In the genomic region with DNA sequence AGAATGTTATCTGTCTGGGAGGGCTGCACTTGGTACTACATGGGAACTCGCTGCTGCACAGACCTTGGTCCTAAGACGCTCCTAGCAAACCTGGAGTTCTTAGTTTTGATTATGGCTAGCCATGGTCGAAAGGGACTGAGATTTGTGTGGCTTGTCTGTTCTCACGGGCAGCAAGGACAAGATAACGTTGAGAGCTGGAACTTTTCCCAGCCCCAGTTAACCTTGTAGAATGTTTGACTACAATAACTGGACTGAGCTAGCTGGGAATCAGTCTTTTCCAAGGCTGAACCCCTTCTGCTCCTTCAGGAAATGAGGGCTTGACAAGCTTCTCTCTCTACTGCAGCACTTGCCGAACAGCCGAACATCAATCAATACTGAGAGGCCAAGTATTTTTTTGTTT, we compare ENCODE assay signal across 42 mouse cellular contexts. TPM values are rescaled to one million over a fixed set of nuclear protein-coding genes. Genes with fewer than 3 reads are reported as not detected.
DNase-seq lines count a peak whose midpoint lies in the region; ATAC-seq lines count a peak whose summit lies in the region.
"Had no signal": no experiment of that assay in that cellular context is flagged by ENCODE, and none has a peak within 500 bp of the region (broad histone marks: within the 10 kb centered on the region; RNA-seq: fewer than 3 reads in every experiment).

No protein-coding gene starts in this region.

- no peak overlapping the region for H3K9ac ChIP-seq in kidney, embryonic 15.5 days
- H3K9ac ChIP-seq: lung, embryonic 15.5 days; midbrain, embryonic 12.5 days; neural tube, embryonic 12.5 days had no signal

- no peaks in the 10 kb centered on the region; the same call in 1 of the 2 replicates for H3K27me3 ChIP-seq in kidney, embryonic 15.5 days
- H3K27me3 ChIP-seq: lung, embryonic 15.5 days; midbrain, embryonic 12.5 days; neural tube, embryonic 12.5 days had no signal

- peak; percentile 13 to 29 for DNase-seq in heart, adult 18-20 months
- no peak for DNase-seq in heart, postnatal 36 days
- peak; percentile 39 for DNase-seq in kidney, postnatal 36 days
- peak; percentile 54 for DNase-seq in adrenal gland, adult 8-10 months
- peak; percentile 43 for DNase-seq in testis, postnatal 10 days (ENCODE audit: low spot score)
- no peak for DNase-seq in right cerebral cortex, adult 18-20 months
- DNase-seq: cerebellum, adult 2 months; cerebellum, postnatal 14 days; gastrocnemius, adult 2 months; heart, postnatal 14 days; liver; lung, postnatal 36 days; right cerebral cortex, postnatal 4 days; thymus, postnatal 4 days had no signal

- no peak overlapping the region for H3K4me3 ChIP-seq in kidney, embryonic 15.5 days (replicated peaks)
- H3K4me3 ChIP-seq: erythroblast, embryonic 14.5 days; gastrocnemius, adult 2 months; lung, embryonic 15.5 days; megakaryocyte, embryonic 14.5 days; midbrain, embryonic 12.5 days; myocyte; neural tube, embryonic 12.5 days had no signal

- no peak overlapping the region for H3K27ac ChIP-seq in kidney, embryonic 15.5 days
- H3K27ac ChIP-seq: gastrocnemius, adult 2 months; lung, embryonic 15.5 days; midbrain, embryonic 12.5 days; neural tube, embryonic 12.5 days; stomach, postnatal 0 days had no signal

- H3K36me3 ChIP-seq in kidney, embryonic 15.5 days, result no peaks in the 10 kb centered on the region
- H3K36me3 ChIP-seq: lung, embryonic 15.5 days; midbrain, embryonic 12.5 days; neural tube, embryonic 12.5 days had no signal

- no peaks in the 10 kb centered on the region for H3K4me1 ChIP-seq in kidney, embryonic 15.5 days
- H3K4me1 ChIP-seq: lung, embryonic 15.5 days; megakaryocyte, embryonic 14.5 days; midbrain, embryonic 12.5 days; neural tube, embryonic 12.5 days had no signal

- WGBS in kidney, embryonic 15.5 days, result 77% methylated on average over 7 of the region's 7 CpGs

- no peaks in the 10 kb centered on the region for H3K9me3 ChIP-seq in kidney, embryonic 15.5 days (replicated peaks)
- H3K9me3 ChIP-seq: lung, embryonic 15.5 days; megakaryocyte, embryonic 14.5 days; midbrain, embryonic 12.5 days; neural tube, embryonic 12.5 days had no signal

- H3K4me2 ChIP-seq in kidney, embryonic 15.5 days, result no peak overlapping the region
- H3K4me2 ChIP-seq: lung, embryonic 15.5 days; midbrain, embryonic 12.5 days; neural tube, embryonic 12.5 days had no signal

- intact Hi-C loops in heart, postnatal 36 days (cut with DNase I), result no loop called here

- no peak for ATAC-seq in kidney, embryonic 15.5 days (replicated peaks; ENCODE audit: low FRiP score)
- ATAC-seq: forebrain, embryonic 16.5 days; hindbrain, embryonic 16.5 days; Patski had no signal

RNA-seq across cellular contexts. Expression of a gene that starts 17.7 kb away (rescaled TPM):
- total RNA-seq in heart, adult 18-20 months (2021), result 1 to 10 TPM; 2.4 to 2.9 TPM
- 1 to 10 TPM; 2.6 to 3.2 TPM for total RNA-seq in heart, postnatal 36 days (2021)
- polyA plus RNA-seq in kidney, embryonic 15.5 days (2015; fragmentation: Nextera tagmentation; extraction: Ambion mirVana), result 5.2 and 5.6 TPM in 2 replicates
- 1 to 10 TPM; 3.4 to 5.2 (median 4.1) TPM for total RNA-seq in adrenal gland, adult 8-10 months (2022)
- total RNA-seq: MEL had no signal

RNA-seq across cellular contexts. Expression of a gene that starts 20.7 kb away (rescaled TPM):
- not detected for total RNA-seq in heart, adult 18-20 months (2021)
- not detected for total RNA-seq in heart, postnatal 36 days (2021)
- not detected in 2 replicates for polyA plus RNA-seq in kidney, embryonic 15.5 days (2015; fragmentation: Nextera tagmentation; extraction: Ambion mirVana)
- not detected for total RNA-seq in adrenal gland, adult 8-10 months (2022)
- total RNA-seq: gastrocnemius, adult 2 months; heart, postnatal 14 days; layer of hippocampus, adult 18-20 months; layer of hippocampus, postnatal 10 days; left cerebral cortex, adult 18-20 months; left cerebral cortex, postnatal 14 days; MEL; midbrain, postnatal 0 days had no signal
- polyA plus RNA-seq: cerebellum, adult 2 months; cortical plate, adult 2 months; embryonic facial prominence, embryonic 14.5 days; erythroblast, embryonic 14.5 days; forebrain, embryonic 11.5 days; forebrain, embryonic 16.5 days; heart, embryonic 14.5 days; hindbrain, embryonic 11.5 days; hindbrain, embryonic 16.5 days; intestine, embryonic 14.5 days; kidney, embryonic 14.5 days; limb, embryonic 11.5 days; liver, embryonic 16.5 days; lung, embryonic 15.5 days; midbrain, embryonic 12.5 days; midbrain, postnatal 0 days; neural tube, embryonic 12.5 days; spleen, adult 2 months; stomach, postnatal 0 days; thymus, postnatal 0 days had no signal

RNA-seq across cellular contexts. Expression of a gene that starts 27.7 kb away (rescaled TPM):
- total RNA-seq in heart, adult 18-20 months (2021), result 10 to 100 TPM; 87.6 to 91.5 TPM
- 10 to 100 TPM; 81.3 to 87.3 TPM for total RNA-seq in heart, postnatal 36 days (2021)
- 198 and 199 TPM in 2 replicates for polyA plus RNA-seq in kidney, embryonic 15.5 days (2015; fragmentation: Nextera tagmentation; extraction: Ambion mirVana)
- total RNA-seq in adrenal gland, adult 8-10 months (2022), result 100 to 1,000 TPM in 1 of 4 experiments, 10 to 100 TPM in 3; 88.6 to 111 (median 90.3) TPM

RNA-seq across cellular contexts. Expression of a gene that starts 37.2 kb away (rescaled TPM):
- total RNA-seq in heart, adult 18-20 months (2021), result 100 to 1,000 TPM; 843 to 897 TPM
- total RNA-seq in heart, postnatal 36 days (2021), result 100 to 1,000 TPM; 766 to 842 TPM
- polyA plus RNA-seq in kidney, embryonic 15.5 days (2015; fragmentation: Nextera tagmentation; extraction: Ambion mirVana), result 141 and 144 TPM in 2 replicates
- total RNA-seq in adrenal gland, adult 8-10 months (2022), result 100 to 1,000 TPM; 133 to 158 (median 149) TPM

Comparison
In these comparisons a context has a peak if more than half of its experiments do, and no peak if none do; other contexts are left out.
1. DNase-seq: peak in heart, adult 18-20 months (2 of 2), kidney, postnatal 36 days (2 of 2), adrenal gland, adult 8-10 months (single experiment) and testis, postnatal 10 days (single experiment); none in heart, postnatal 36 days (0 of 2) and right cerebral cortex, adult 18-20 months (single experiment).